Mouse (Mus musculus): ENCODE results near the gene Gpld1.

The Gpld1 gene

GRCm38 (mm10) chr13:25024655-25025054, 81.7 kb downstream of the Gpld1 start:
- DNase-seq: peak; percentile 56

- no peak for DNase-seq
Measured at GRCm38 (mm10) chr13:25026409-25027113, 83.6 kb downstream of the Gpld1 start.

GRCm38 (mm10) chr13:25027114-25027425, 84.1 kb downstream of the Gpld1 start:
- DNase-seq: no peak

GRCm38 (mm10) chr13:25039488-25039887, 96.5 kb downstream of the Gpld1 start:
- DNase-seq: no peak

Data from kidney, postnatal 14 days (tissue).